Mouse (Mus musculus) thymus, postnatal 36 days (tissue): ENCODE results near the gene Pygl.
A peak's percentile ranks its signal among the peaks of the same experiment; 100 is the strongest.
"Not testable (repeated sequence)": the region's sequence is repeated elsewhere in the genome, so short reads cannot be mapped to it uniquely, and the experiment has no call there.

Experiments used
- DNase-seq, 2 experiments: peaks; one replicate each; pipeline ENCODE4 v3.0.0; 2022; ENCODE audit warnings: mixed read lengths in 2 of 2

The Pygl gene

GRCm38 (mm10) chr12:70148631-70149265, 82.5 kb downstream of the Pygl start:
- DNase-seq: peak; percentile 62 to 73

GRCm38 (mm10) chr12:70147986-70148630, 83.2 kb downstream of the Pygl start:
- no peak for DNase-seq

GRCm38 (mm10) chr12:70145586-70145985, 85.7 kb downstream of the Pygl start:
- DNase-seq: no peak

GRCm38 (mm10) chr12:70144637-70145448, 86.4 kb downstream of the Pygl start:
- peak; percentile 50 to 63 for DNase-seq

- not testable (repeated sequence) for DNase-seq
These were observed 87.1 kb downstream of the Pygl start for GRCm38 (mm10) chr12:70144106-70144587.

GRCm38 (mm10) chr12:70140993-70141576, 90.2 kb downstream of the Pygl start:
- no peak for DNase-seq
